ENCODE assay signal across 8 mouse cellular contexts in the genomic region with DNA sequence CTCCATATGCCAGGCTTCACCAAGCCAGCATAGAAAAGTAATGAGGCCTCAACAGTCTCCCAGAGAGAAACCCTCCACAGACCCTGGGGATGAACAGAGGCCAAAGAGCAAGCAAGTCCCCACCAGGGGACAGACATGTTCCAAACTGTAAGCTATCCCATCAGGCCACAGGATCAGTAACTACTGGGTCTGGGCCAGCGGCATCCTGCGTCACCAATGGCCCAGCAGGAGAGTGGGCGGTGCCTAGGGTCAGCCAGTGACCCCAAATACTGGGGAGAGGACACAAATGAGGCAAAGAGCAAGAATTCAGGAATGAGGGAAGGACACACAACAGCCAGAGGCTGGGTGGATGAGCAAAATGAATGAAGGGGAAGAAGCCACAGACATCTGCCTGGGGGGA. TPM values are rescaled to one million over a fixed set of nuclear protein-coding genes. Genes with fewer than 3 reads are reported as not detected.
DNase-seq lines count a peak whose midpoint lies in the region; ATAC-seq and TF ChIP-seq lines count a peak whose summit lies in the region.

No protein-coding gene starts in this region.

- no peak for TF ChIP-seq POLR2A in kidney, adult 2 months (IDR thresholded peaks at IDR 0.05; ENCODE audit: low read depth, low read length)

- peaks cover 10% of the 10 kb centered on the region for H3K36me3 ChIP-seq in heart, embryonic 11.5 days (ENCODE audit: control insufficient read depth, insufficient read depth, low read length)
- H3K36me3 ChIP-seq in forebrain, embryonic 11.5 days (ENCODE audit: control insufficient read depth, insufficient read depth, low read length): peaks cover 6% of the 10 kb centered on the region; the same call in 1 of the 2 replicates
- H3K36me3 ChIP-seq in kidney, adult 2 months (ENCODE audit: control insufficient read depth, insufficient read depth, low read length): no peaks in the 10 kb centered on the region

- DNase-seq in heart, adult 18-20 months: peak; percentile 49 to 64
- no peak for DNase-seq in forebrain, embryonic 11.5 days (ENCODE audit: low spot score)
- DNase-seq in kidney, adult 2 months: peak; percentile 89
- peak; percentile 76 for DNase-seq in lung, postnatal 10 days
- no peak for DNase-seq in cerebellum, adult 9-11 months
- no peak for DNase-seq in right cerebral cortex, adult 2 months (ENCODE audit: low spot score in 2 of 2)

- no peak overlapping the region for H3K4me3 ChIP-seq in heart, embryonic 11.5 days (ENCODE audit: low read depth, low read length)
- no peak overlapping the region for H3K4me3 ChIP-seq in forebrain, embryonic 11.5 days (ENCODE audit: low read depth, low read length)
- H3K4me3 ChIP-seq in kidney, adult 2 months (ENCODE audit: insufficient read depth, low read depth, low read length): no peak overlapping the region

- no peak for ATAC-seq in heart, embryonic 11.5 days (replicated peaks; ENCODE audit: insufficient number of reproducible peaks, low FRiP score, low TSS enrichment)
- ATAC-seq in forebrain, embryonic 11.5 days (replicated peaks; ENCODE audit: low FRiP score): 0 out of 2 replicates have a peak, but pooled peaks have one; percentile 16
- no peak for ATAC-seq in megakaryocyte-erythroid progenitor cell, adult 5-6 weeks (replicated peaks; ENCODE audit: low FRiP score, low TSS enrichment, poor library complexity, severe bottlenecking)

- H3K4me1 ChIP-seq in heart, embryonic 11.5 days (ENCODE audit: control insufficient read depth, insufficient read depth, low read length): peaks cover 47% of the 10 kb centered on the region
- peaks cover 8% of the 10 kb centered on the region; the same call in 1 of the 2 replicates for H3K4me1 ChIP-seq in forebrain, embryonic 11.5 days (replicated peaks; ENCODE audit: control insufficient read depth, insufficient read depth, low read length)
- peaks cover 24% of the 10 kb centered on the region for H3K4me1 ChIP-seq in kidney, adult 2 months (ENCODE audit: control insufficient read depth, insufficient read depth, low read length)

- no peak overlapping the region for H3K9ac ChIP-seq in heart, embryonic 11.5 days (ENCODE audit: low read depth, low read length)
- H3K9ac ChIP-seq in forebrain, embryonic 11.5 days (ENCODE audit: low read length): no peak overlapping the region

- H3K4me2 ChIP-seq in heart, embryonic 11.5 days: no peak overlapping the region
- no peak overlapping the region for H3K4me2 ChIP-seq in forebrain, embryonic 11.5 days (ENCODE audit: low read depth, low read length, severe bottlenecking)

- no peaks in the 10 kb centered on the region for H3K9me3 ChIP-seq in heart, embryonic 11.5 days (replicated peaks; ENCODE audit: control insufficient read depth, low read length)
- no peaks in the 10 kb centered on the region for H3K9me3 ChIP-seq in forebrain, embryonic 11.5 days (ENCODE audit: control insufficient read depth, low read length)

- no peak overlapping the region for H3K27ac ChIP-seq in heart, embryonic 11.5 days (ENCODE audit: low read depth, low read length)
- no peak overlapping the region for H3K27ac ChIP-seq in forebrain, embryonic 11.5 days (ENCODE audit: low read depth, low read length)
- H3K27ac ChIP-seq in kidney, adult 2 months (ENCODE audit: insufficient read depth, low read depth, low read length): no peak overlapping the region

- TF ChIP-seq CTCF in kidney, adult 2 months (conservative IDR thresholded peaks at IDR 0.05; ENCODE audit: insufficient read depth, insufficient read length, low read depth, low read length): peak; percentile 42

- 55% methylated on average over 3 of the region's 3 CpGs for WGBS in heart, embryonic 11.5 days (ENCODE audit: insufficient replicate concordance)
- 36% methylated on average over 3 of the region's 3 CpGs for WGBS in forebrain, embryonic 11.5 days
- 51% methylated on average over 3 of the region's 3 CpGs for WGBS in kidney, adult 2 months

- no peaks in the 10 kb centered on the region for H3K27me3 ChIP-seq in heart, embryonic 11.5 days (ENCODE audit: control insufficient read depth, insufficient read depth, low read length)
- no peaks in the 10 kb centered on the region for H3K27me3 ChIP-seq in forebrain, embryonic 11.5 days (ENCODE audit: control insufficient read depth, insufficient read depth, low read length)
- H3K27me3 ChIP-seq in kidney, adult 2 months (replicated peaks; ENCODE audit: control insufficient read depth, insufficient read depth, low read length): no peaks in the 10 kb centered on the region

RNA-seq across cellular contexts. Expression of a gene that starts 55.8 kb away (rescaled TPM):
- total RNA-seq in heart, adult 18-20 months (2021): 10 to 100 TPM; 65.9 to 68.9 TPM
- polyA plus RNA-seq in heart, embryonic 11.5 days (2014; fragmentation: Nextera tagmentation; extraction: Ambion mirVana): 14.3 and 18.8 TPM in 2 replicates
- polyA plus RNA-seq in forebrain, embryonic 11.5 days (2014; fragmentation: Nextera tagmentation; extraction: Ambion mirVana): 27.3 and 29.5 TPM in 2 replicates
- 32.0 and 38.8 TPM in 2 replicates for polyA plus RNA-seq in kidney, adult 2 months (2012; rRNA removed)
- 48.7 and 54.4 TPM in 2 replicates for total RNA-seq in megakaryocyte-erythroid progenitor cell, adult 5-6 weeks (2014; fragmentation: Nextera tagmentation)
- 4.8 and 6.7 TPM in 2 replicates for total RNA-seq in megakaryocyte-erythroid progenitor cell, adult 5-6 weeks (2017)

Comparison
In these comparisons a context has a peak if more than half of its experiments do, and no peak if none do; other contexts are left out.
1. DNase-seq: peak in heart, adult 18-20 months (2 of 2), kidney, adult 2 months (single experiment) and lung, postnatal 10 days (single experiment); none in forebrain, embryonic 11.5 days (single experiment), cerebellum, adult 9-11 months (single experiment) and right cerebral cortex, adult 2 months (0 of 2).